Comparison of ENCODE assay signal across 27 mouse cellular contexts in the genomic region with DNA sequence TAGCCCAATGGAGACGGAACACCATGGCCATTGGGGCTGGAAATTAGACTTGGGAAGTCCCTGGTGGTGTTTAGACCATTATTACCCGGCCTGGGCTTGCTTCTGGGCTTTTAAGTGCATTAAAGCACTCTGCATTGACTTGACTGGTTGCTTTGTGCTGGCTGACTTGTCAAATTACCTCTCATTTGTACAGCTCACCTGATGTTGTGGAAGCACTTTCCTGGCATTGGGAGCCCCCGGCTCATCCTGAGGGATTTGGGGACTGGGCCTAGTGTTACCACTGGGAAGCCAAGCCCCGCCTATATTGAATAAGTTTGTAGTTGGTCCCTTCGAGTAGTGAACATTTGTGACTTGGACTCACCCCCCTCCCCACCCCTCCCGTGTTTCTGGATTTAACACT.
"Had no signal": no experiment of that assay in that cellular context is flagged by ENCODE, and none has a peak within 500 bp of the region (broad histone marks: within the 10 kb centered on the region; RNA-seq: fewer than 3 reads in every experiment).

No protein-coding gene starts in this region.

- H3K4me3 ChIP-seq: embryonic facial prominence, embryonic 12.5 days; embryonic facial prominence, embryonic 13.5 days; embryonic facial prominence, embryonic 15.5 days; erythroblast, embryonic 14.5 days; forebrain, embryonic 10.5 days; forebrain, embryonic 12.5 days; forebrain, embryonic 13.5 days; forebrain, embryonic 15.5 days; gastrocnemius, adult 2 months; heart, adult 2 months had no signal

- ATAC-seq: forebrain, embryonic 13.5 days; forebrain, embryonic 14.5 days; forebrain, embryonic 15.5 days; forebrain, embryonic 16.5 days; forebrain, postnatal 0 days had no signal

- DNase-seq: cerebellum, adult 2 months; cerebellum, adult 8-10 months; cerebellum, adult 9-10 months; cerebellum, adult 9-11 months; cerebellum, postnatal 10 days; cerebellum, postnatal 14 days; cerebellum, postnatal 25 days; cerebellum, postnatal 36 days; embryo, embryonic 11 days; forebrain, postnatal 0 days; gastrocnemius, adult 2 months; gastrocnemius, postnatal 10 days; gastrocnemius, postnatal 14 days; gastrocnemius, postnatal 25 days; gastrocnemius, postnatal 36 days; heart, adult 18-20 months; heart, adult 2 months had no signal

- H3K4me2 ChIP-seq: embryonic facial prominence, embryonic 12.5 days; embryonic facial prominence, embryonic 13.5 days; embryonic facial prominence, embryonic 15.5 days; forebrain, embryonic 12.5 days; forebrain, embryonic 13.5 days; forebrain, embryonic 15.5 days had no signal

- H3K27ac ChIP-seq: embryonic facial prominence, embryonic 12.5 days; embryonic facial prominence, embryonic 13.5 days; embryonic facial prominence, embryonic 15.5 days; forebrain, embryonic 10.5 days; forebrain, embryonic 12.5 days; forebrain, embryonic 13.5 days; forebrain, embryonic 15.5 days; gastrocnemius, adult 2 months; heart, adult 2 months had no signal

- H3K9ac ChIP-seq: embryonic facial prominence, embryonic 12.5 days; embryonic facial prominence, embryonic 13.5 days; embryonic facial prominence, embryonic 15.5 days; forebrain, embryonic 12.5 days; forebrain, embryonic 13.5 days; forebrain, embryonic 15.5 days; forebrain, postnatal 0 days had no signal

- H3K27me3 ChIP-seq: embryonic facial prominence, embryonic 12.5 days; embryonic facial prominence, embryonic 13.5 days; embryonic facial prominence, embryonic 15.5 days; forebrain, embryonic 12.5 days; forebrain, embryonic 13.5 days; forebrain, embryonic 15.5 days had no signal

- H3K4me1 ChIP-seq: embryonic facial prominence, embryonic 12.5 days; embryonic facial prominence, embryonic 13.5 days; embryonic facial prominence, embryonic 15.5 days; forebrain, embryonic 10.5 days; forebrain, embryonic 12.5 days; forebrain, embryonic 13.5 days; forebrain, embryonic 15.5 days had no signal

- H3K9me3 ChIP-seq: embryonic facial prominence, embryonic 12.5 days; embryonic facial prominence, embryonic 13.5 days; embryonic facial prominence, embryonic 15.5 days; forebrain, embryonic 10.5 days; forebrain, embryonic 12.5 days; forebrain, embryonic 13.5 days; forebrain, embryonic 15.5 days had no signal

- H3K36me3 ChIP-seq: embryonic facial prominence, embryonic 12.5 days; embryonic facial prominence, embryonic 13.5 days; embryonic facial prominence, embryonic 15.5 days; forebrain, embryonic 10.5 days; forebrain, embryonic 12.5 days; forebrain, embryonic 15.5 days had no signal
